ENCODE assay signal across 19 mouse cellular contexts in genomic region chr10:86057712-86058111, GRCm38 (mm10). TPM values are rescaled to one million over a fixed set of nuclear protein-coding genes. Genes with fewer than 3 reads are reported as not detected.
"Had no signal": no experiment of that assay in that cellular context is flagged by ENCODE, and none has a peak within 500 bp of the region (broad histone marks: within the 10 kb centered on the region; RNA-seq: fewer than 3 reads in every experiment).

No protein-coding gene starts in this region.

- H3K9ac ChIP-seq: hindbrain, embryonic 14.5 days; intestine, embryonic 15.5 days; liver, embryonic 13.5 days; liver, postnatal 0 days; lung, embryonic 15.5 days; midbrain, embryonic 15.5 days; neural tube, embryonic 13.5 days had no signal

- DNase-seq: left cerebral cortex, postnatal 4 days; liver, embryonic 13.5 days; liver, postnatal 0 days; lung, postnatal 14 days; retina, postnatal 1 day; right cerebral cortex, postnatal 14 days; thymus, postnatal 4 days had no signal

- H3K4me3 ChIP-seq: intestine, embryonic 15.5 days; layer of hippocampus, adult 2 months; liver, embryonic 13.5 days; lung, embryonic 15.5 days; megakaryocyte, embryonic 14.5 days; midbrain, embryonic 15.5 days; neural tube, embryonic 13.5 days had no signal

- ATAC-seq: intestine, embryonic 15.5 days; liver, postnatal 0 days; midbrain, embryonic 15.5 days had no signal

- H3K27ac ChIP-seq: hindbrain, embryonic 14.5 days; intestine, embryonic 15.5 days; layer of hippocampus, adult 2 months; liver, embryonic 13.5 days; lung, embryonic 15.5 days; macrophage; midbrain, embryonic 15.5 days; neural tube, embryonic 13.5 days had no signal

- H3K4me2 ChIP-seq: hindbrain, embryonic 14.5 days; intestine, embryonic 15.5 days; liver, embryonic 13.5 days; lung, embryonic 15.5 days; midbrain, embryonic 11.5 days; midbrain, embryonic 15.5 days; neural tube, embryonic 13.5 days had no signal

- H3K4me1 ChIP-seq: intestine, embryonic 15.5 days; midbrain, embryonic 15.5 days; neural tube, embryonic 13.5 days had no signal

- H3K27me3 ChIP-seq: intestine, embryonic 15.5 days; liver, embryonic 13.5 days; lung, embryonic 15.5 days; megakaryocyte, embryonic 14.5 days; midbrain, embryonic 15.5 days; neural tube, embryonic 13.5 days had no signal

- H3K9me3 ChIP-seq: intestine, embryonic 15.5 days; liver, embryonic 13.5 days; midbrain, embryonic 15.5 days; neural tube, embryonic 13.5 days had no signal

- H3K36me3 ChIP-seq: intestine, embryonic 15.5 days; lung, embryonic 15.5 days had no signal

RNA-seq across cellular contexts. Expression of gene Bpifc, which starts 46.0 kb away (rescaled TPM):
- total RNA-seq: layer of hippocampus, adult 2 months; layer of hippocampus, postnatal 10 days; left cerebral cortex, postnatal 10 days; left cerebral cortex, postnatal 4 days had no signal
- polyA plus RNA-seq: hindbrain, embryonic 14.5 days; liver, embryonic 13.5 days; liver, postnatal 0 days; macrophage; midbrain, embryonic 15.5 days; neural tube, embryonic 13.5 days; spleen, adult 2 months had no signal
